Mouse (Mus musculus) right cerebral cortex, adult 2 months (tissue): ENCODE results near the gene Efhd2.

Source experiments
- DNase-seq, 2 experiments: peaks; one replicate each; pipeline ENCODE4 v3.0.0; 2021 to 2022; ENCODE audit warnings: low spot score in 2 of 2

Gene Efhd2

DNA sequence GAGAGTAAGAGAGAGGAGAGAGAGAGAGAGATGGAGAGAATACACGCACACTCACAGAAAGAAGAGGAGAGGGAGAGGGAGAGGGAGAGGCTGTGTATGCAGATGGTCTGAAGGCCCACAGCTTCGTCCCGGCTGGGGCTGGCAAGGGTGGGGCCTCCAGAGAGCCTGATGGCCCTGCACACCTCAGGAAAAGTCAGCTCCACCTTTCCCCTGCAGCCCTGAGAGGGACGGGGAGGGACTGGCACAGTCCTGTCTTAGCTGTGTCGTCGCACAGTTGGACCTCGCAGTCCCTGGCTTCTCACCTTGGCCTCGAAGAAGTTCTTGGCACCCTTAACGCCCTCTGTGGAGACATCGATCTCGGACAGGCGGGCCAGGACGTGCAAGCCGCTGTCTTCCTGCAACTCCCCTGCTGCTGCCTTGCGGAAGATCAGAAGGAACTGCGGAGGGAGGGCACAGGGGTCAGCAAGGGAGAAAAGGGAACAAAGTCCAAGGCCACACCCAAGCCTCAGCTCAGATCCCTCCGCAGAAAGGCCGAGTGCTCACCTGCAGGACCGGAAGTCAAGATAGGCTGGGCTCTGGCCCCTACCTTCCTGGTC is 14.4 kb downstream of the Efhd2 start:
- DNase-seq, result no peak

DNA sequence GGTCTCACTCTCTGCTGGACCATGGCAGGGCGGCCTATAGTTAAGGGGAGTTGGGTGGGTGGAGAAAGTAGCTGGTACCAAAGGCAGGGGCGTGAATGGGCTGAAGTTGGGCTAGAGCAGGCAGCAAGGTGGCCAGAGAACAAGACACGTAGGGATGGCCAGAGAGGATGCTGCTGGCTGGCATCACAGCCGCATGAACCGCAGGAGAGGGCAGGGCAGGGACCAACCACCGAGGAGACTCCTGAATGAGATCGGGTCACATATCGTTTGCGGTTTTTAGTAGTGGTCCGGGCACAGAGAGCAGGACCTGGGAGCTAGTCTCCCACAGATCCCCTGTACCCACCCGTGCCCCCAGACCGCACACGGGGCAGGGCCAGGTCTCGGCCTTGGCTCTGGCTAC is 15.4 kb downstream of the Efhd2 start:
- no peak for DNase-seq

DNA sequence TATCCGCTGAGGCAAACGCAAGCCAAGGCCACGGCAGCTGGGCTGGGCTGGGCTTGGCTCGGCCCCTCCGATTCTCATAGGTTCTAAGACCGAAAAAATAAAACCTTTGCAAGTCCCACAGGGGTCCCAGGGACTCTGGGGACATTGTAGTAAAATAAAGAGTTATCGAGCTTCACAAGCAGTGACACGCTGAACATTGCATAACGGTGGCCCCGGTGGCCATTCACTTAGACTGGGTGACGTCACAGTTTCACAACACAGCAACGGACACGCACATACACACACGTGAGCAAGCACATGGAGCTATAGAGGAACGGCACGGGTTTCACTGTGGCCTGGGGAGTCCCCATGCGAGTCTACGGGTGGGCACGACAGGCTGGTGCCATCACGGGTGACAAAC is 16.2 kb downstream of the Efhd2 start:
- no peak for DNase-seq

DNA sequence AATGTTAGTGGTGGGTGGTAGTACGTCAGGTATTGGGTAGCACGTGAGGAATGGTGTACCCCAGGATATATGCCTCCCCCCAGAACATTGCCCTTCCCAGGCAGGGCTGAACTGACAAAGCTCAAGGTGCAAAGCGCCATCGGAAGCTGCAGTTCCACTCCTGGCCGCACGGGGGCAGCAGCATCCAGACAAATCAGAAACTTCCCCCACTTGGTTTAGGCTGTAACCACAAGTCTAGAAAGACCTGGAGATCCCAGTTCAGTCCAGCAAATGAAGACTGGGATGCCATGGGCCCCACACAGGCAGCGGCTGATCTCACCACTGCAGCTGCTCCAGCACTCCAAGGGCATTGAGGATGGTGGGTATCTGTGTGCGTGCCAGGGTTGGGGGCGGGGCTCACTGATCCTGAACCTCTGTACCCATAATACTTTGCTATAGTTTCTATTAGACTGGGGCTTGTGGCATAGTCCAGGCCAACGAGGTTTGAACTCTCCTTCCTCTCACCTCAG is 17.2 kb downstream of the Efhd2 start:
- DNase-seq, result peak; percentile 88 to 92

DNA sequence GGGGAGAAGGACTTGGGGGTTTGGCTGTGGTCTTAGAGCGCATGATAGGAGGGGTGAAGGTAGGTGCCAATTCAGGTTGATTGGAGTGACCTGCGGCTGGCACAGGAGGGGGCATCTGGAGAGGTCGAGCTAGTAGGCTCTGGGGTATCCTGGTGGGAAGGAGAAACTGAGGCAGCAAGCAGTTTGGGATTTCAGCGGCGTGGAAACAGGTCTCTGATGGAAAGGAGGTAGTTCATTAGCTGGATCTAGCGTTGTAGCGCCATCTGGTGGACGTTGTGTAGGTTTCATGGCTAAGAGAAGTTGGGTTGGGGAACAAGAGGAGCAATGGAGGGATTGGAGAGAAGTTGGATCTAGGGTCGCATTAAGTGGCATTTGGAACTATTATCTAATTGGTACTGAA is 21.3 kb downstream of the Efhd2 start:
- DNase-seq, result peak in 1 of 2 experiments; percentile 73

DNA sequence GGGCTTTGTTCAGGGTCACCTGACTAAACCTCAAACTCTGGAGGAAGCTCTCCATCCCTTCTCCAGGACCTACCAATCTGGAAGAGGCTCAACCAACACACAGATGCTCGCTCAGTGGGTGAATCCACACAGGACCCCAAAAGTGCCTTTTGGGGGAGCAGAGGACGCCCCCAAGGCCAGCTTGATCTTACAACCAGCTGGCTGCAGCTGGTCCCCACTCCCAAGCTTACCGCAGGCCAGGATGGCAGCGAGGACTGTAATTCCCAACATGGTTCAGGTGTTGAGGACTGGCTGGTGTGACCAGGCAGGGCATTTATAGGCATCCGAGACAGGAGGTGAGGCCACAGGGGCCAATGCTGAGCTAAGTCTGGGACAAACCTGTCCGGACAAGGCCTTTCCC is 28.7 kb downstream of the Efhd2 start, which contains the start of gene Ctrc:
Ctrc (minus strand) TSS at position 361 of the 400 bp plus-strand sequence.
- DNase-seq, result no peak

DNA sequence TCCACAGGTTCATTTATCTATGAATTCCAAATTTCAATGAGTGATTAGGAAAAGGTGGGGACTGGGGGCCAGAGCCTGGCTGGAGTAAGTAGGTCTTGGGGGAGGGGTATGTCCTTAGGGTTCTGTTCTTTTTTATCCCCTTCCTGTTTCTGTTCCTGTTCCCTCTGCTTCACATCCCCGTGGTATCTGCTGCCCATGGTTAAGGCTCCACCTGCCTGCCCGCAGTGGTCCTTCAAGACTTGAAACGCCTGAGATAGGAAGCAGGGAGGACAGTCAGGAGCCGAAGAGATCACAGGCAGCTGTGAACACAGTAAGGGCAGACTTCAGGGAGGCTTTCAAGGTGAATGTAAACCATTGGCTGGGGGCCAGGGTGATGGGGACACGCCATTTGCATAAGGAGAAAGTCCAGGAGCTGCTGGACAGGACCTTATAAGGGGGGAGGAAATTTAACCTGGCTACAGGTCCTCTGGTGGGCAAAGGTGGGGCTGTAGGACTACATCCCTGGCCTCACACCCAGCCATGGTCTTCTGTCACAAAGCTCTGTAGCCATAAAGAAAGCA is 40.1 kb downstream of the Efhd2 start:
- no peak for DNase-seq

DNA sequence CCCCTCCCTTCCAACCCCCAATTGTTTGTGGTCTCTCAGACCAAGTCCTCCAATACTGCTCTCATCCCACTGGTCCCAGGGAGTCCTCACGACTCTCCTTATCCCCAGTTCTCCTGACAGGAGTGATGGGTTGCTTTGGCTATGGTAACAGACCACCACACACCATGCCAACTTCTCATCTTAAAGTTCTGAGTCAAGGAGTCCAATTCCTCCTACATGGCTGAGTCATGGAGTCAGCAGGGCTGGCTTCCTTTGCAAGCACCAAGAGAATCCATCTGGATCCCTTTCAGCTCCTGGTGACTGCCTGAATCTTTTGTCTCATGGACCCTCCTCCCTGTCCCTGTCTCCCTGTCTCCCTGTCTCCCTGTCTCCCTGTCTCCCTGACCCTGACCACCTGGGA is 40.8 kb downstream of the Efhd2 start:
- DNase-seq, result peak; percentile 23 to 44

DNA sequence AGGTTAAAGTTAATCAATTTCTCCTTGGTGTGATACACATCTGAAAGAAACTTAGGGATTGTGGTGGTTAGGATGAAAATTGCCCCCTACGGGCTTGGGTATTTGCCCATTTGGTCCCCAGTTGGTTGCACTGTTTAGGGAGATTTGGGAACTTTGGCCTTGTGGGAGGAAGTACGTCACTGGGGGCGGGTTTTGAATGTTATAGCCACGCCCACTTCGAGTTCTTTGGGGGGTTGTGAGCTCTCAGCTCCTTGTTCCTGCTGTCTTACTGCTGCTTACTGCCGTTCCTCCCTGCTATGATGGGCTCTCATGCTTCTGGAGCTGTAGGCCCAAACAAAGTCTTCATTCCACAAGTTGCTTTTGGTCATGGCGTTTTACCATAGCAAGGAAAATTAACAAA is 43.4 kb downstream of the Efhd2 start:
- DNase-seq, result no peak

DNA sequence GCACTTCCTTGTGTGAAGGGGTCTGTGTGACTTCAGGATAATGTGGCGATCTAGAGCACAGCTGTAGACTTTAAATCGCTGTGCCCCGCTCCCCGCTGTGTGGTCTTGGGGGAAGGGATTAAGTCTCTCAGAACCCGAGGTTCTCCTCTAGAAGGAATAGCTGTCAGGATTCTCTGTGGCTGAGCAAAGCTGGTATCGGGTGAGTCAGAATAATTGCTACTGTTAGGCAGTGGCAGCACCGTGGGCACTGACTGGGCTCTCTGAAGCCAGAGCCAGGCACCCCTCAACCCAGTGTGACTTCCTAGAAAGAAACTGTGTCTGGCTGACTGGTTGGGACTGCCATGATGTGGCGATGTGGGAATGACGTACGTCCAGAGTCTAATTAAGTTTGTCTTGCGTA is 44.3 kb downstream of the Efhd2 start:
- DNase-seq, result no peak

DNA sequence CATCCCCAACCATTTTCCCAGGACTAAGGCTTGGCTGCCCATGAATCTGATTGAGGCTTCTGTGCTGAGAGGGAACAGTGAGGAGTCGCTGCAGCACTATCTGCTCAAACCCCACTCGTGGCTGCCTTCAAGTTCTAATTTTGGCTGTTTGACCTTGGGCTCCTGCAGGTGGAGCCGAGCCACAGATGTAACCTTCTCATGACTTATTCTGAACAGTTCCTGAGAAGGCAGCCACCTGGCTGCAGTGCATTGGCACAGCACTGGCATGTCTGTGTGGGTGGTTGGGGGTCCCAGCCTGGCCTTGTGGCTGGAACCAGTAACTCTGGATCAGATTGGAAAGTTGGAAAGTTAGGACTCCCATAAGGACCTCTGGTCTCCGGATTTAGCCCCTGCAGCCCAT is 46.5 kb downstream of the Efhd2 start:
- DNase-seq, result no peak

DNA sequence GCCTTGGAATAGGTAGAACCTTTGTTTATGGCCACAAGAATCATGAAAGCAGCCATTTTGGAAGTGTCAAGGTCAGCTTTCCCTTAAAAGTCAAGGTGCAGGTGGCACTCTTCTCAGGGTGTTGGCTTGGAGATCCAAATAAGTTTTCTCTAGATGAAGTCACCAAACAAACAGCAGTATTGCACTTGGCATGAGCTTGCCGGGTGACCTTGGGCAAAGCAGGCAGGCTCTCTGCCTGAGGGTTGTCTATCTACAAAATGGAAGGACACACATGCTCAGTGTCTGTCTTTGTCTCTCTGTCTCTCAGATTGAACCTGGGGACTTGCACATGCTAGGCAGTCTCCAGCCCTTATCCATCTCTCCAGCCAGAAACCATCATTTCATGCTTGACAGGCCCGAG is 47.3 kb downstream of the Efhd2 start:
- DNase-seq, result no peak

DNA sequence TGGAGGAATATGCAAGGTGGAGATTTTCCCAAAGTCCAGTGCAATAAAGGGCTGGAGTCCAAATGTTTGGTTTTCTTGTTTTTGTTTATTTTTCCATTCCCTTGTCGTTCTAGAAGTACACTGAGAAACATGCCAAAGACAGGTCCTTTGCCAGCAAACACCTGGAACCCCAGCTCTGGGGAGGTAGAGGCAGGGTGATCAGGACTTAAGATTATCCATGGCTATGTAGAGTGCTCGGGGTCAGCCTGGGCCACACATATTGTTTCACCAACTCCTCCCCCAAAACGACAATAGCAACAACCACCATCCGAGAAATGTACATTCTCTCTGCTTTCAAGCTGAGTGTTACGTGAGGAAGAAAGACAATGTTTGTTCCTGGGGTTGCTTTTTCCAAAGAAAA is 48.7 kb downstream of the Efhd2 start, which contains the start of gene Cela2a:
Cela2a (minus strand) TSS at position 101 of the 400 bp plus-strand sequence.
- DNase-seq, result no peak

DNA sequence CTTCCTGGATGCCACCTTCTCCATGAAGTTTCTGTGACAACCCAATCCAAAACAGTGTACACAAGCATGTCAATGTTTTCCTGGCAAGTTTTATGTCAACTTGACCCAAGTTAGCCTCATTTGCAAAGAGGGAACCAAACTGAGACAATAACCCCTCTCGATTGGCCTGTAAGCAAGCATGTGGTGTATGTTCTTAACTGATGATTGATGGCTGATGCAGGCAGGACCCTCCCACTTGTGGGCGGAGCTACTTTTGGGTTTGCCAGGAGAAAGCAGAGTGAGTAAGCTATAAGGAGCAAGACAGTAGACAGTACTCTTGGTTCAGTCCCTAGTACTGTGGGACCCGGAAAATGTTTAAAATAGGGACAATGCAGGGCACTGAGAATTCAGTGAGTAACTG is 51.7 kb downstream of the Efhd2 start:
- DNase-seq, result no peak

DNA sequence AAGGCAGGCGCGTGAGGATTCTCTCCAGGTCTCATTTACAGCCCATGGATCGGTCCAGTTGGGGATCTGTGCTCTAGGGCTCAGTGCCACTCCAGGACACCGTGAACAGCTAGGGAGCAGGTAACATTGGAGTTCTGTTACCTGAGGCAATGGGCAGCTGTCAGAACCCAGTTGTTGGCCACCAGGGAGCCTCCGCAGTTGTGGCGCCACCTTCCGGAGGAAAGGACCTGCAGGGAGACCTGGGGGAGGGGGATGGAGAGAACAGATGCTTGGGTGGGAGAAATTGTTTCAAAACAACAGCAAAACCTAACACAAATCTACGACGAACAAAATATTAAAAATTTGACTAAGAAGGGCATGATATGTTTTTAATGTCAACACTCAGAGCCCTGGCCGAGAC is 52.6 kb downstream of the Efhd2 start:
- no peak for DNase-seq

DNA sequence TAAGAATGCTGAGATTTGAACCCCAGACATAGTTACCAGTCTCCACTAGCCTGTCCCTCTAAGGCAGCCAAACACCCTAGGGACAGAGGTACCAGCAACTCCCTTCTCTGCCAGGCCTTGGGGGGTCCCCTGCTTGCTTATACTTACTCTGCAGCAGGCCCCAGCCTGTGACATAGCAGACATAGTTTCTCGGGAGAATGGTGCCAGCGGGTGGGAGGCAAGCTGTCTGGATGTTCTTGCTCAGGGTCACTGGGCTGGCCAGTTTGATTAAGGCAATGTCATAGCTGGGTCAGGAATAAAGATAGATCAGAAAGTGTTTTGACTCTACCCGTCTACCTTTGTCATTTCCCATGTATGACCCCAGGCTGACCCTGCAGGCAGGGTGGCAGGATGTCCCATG is 53.5 kb downstream of the Efhd2 start:
- DNase-seq, result no peak

DNA sequence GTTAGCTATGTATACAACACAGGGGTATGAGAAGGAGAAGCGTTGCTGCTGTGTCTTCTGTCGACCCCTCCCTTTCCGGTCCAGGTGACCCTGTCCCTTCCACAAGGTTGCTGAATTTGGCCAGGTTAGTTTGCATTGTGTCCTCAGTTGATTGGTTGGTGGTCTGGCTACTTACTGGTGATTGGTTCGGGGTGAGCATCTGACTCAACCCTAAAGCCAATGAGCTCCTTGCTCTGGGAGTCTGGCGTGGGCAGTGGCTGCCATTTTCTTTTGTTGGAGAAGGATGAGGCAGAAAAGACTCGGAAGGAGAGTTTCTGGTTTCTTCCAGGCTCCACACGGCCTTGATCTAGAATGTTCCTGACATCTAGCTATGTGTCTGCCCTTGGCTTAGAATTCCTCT is 55.4 kb downstream of the Efhd2 start:
- no peak for DNase-seq

DNA sequence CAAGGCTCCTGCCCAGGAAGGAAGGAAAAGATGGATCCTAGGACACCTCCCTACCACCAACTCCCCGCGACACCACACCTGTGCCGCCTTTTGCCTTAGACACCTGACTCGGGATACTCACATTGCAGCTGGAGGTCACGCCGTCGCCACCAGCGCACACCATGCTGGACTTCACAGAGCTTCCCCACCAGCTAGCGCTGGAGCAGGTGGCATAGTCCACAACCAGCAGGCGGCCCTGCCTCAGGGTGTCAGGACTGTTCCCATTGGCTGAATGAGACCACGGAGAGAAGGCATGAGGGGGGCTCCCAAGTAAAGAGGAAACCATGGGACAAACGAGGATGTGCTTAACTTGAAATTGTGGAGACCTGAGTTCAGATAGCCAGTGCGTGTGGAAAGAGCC is 55.9 kb downstream of the Efhd2 start:
- no peak for DNase-seq

DNA sequence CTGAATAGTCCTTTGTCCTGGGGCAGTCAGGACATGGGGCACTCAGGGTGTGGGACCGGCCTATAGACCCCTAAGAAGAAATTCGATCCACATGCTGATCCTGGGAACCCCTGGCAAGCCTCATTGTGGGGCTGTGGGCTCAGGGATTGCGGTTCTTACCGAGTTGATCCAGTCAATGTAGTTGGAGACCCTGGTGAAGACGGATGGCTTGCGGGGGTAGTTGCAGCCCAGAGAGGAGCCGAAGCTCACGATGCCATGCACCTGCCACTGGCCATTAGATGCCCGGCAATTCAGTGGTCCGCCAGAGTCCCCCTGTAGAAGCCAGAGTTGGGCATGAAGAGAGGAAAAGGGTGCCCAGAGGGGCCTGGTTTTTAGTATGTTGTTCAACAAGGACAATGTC is 57.0 kb downstream of the Efhd2 start:
- DNase-seq, result no peak

DNA sequence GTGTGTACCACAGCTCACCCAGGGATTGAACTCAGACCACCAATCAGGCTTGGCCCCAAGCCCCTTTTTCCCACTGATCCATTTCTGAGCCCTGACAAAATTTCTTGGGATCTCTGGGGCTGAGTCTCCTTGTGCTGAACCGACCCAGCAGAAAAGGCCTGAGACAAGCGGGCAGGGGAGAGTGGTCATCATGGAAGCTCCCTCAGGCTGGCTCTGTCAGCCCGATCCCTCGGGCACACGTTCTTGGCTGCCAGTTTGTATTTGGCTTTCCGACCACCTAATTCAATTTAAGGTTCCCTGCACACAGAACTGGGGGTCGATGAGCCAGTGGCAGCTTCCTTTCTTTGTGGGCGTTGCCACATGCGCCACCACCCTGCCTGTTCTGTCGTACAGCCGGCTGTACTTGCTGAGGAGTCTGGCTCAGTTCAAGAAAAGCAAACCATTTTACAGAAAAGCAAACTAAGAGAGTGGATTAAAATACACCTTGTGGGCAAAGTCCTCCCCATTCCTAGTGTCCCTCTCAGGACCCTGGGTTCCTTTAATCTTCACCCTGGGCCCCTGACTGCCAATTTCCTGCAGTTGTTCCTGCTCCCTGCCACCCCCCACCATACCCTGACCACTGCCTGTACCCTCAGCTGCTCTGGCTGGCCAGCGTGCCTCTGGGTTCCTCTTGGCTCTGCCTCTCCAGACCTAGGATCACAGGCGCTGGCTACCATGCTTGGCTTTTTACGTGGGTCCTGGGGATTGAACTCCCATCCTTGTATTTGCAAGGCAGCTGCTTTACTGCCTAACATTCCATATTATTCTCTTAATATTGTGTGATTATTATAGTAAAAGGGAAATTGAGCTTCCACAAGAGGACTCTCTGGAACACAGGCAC is 57.7 kb downstream of the Efhd2 start:
- no peak for DNase-seq

DNA sequence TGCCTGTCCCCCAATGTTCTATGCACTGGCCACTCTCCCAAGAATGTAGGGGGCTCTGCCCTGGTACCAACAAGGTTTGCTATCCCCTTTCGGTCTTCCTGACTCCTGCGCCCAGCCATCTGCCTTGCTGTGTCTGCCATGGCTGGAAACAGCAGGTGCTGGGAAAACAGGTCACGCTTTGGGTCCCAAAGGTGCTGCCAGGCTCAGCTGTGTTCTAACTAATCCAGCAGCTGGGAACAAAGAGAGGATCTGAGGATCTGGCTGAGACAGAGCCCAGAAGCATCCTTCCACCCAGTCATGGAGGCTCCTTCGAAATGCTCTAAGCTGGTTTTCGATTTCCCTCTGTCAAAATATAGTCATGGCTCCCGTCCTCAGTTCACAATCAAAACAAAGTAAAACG is 58.5 kb downstream of the Efhd2 start:
- DNase-seq, result no peak

DNA sequence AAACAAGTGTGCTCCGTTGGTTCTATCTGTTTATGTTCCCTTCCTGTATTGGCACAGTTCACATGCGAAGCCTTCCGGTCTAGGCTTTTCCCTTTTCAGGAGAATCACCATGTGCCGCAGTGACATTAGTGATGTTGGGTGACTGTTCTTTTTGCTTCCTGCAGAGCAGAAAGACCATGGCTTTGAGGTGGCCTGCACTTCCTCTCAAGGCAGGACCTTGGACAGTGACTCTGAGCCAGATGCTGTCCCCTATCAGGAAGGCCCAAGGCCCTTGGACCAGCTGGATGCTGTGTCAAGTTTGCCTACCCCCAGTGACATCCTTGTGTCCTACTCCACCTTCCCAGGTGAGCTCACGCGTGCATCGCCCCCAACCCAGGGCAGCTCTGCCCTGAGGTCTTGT is 63.3 kb downstream of the Efhd2 start:
- DNase-seq, result no peak

DNA sequence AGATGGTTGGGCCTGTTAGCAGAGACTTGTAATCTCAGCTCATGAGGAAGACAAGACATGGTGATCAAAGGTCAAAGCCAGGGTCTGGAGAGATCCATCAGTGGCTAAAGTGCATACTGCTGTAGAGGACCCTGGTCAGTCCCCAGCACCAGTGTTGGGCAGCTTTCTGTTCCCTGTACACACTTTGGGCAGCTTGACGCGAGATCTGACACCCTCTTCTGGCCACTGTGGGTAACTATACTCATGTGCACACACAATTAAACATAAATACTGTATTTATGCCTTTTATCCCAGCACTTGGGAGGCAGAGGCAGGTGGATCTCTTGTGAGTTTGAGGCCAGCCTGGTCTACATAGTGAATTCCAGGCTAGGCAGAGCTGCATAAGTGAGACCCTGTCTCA is 63.7 kb downstream of the Efhd2 start:
- no peak for DNase-seq
